Mouse (Mus musculus) liver, postnatal 0 days (tissue): Measurements from ENCODE around the gene Zfp809. TPM values are rescaled to one million over a fixed set of nuclear protein-coding genes. Genes with fewer than 3 reads are reported as not detected.

Source experiments
- ATAC-seq: fragments of 200-750 bp; cut with Nextera tagmentation; 2 replicates; pipeline ENCODE4 v1.8.0; 2017; ENCODE audit warnings: mild to moderate bottlenecking, moderate library complexity
- DNase-seq: peaks from one replicate; pipeline ENCODE4 v3.0.0-alpha.2; 2016
- H3K27ac ChIP-seq: fragments of 300-500 bp; sonication (generic); 2 replicates; pipeline ENCODE4 v1.5.1; 2014; ENCODE audit warnings: antibody characterized with exemption, moderate library complexity, mild to moderate bottlenecking, low read depth
- H3K27me3 ChIP-seq: fragments of 300-500 bp; sonication (generic); 2 replicates; pipeline ENCODE4 v1.6.1; 2014; ENCODE audit warnings: low read length, control low read depth, mixed read lengths; ENCODE audit not compliant: insufficient read depth
- H3K36me3 ChIP-seq: fragments of 300-500 bp; sonication (generic); replicated peaks from 2 replicates; pipeline ENCODE4 v1.6.1; 2014; ENCODE audit warnings: mild to moderate bottlenecking, control low read depth, low read length, moderate library complexity, mixed read lengths; ENCODE audit not compliant: insufficient read depth
- H3K4me1 ChIP-seq: fragments of 300-500 bp; sonication (generic); 2 replicates; pipeline ENCODE4 v1.6.1; 2014; ENCODE audit warnings: antibody characterized with exemption, mild to moderate bottlenecking, control low read depth; ENCODE audit not compliant: insufficient read depth
- H3K4me2 ChIP-seq: fragments of 300-500 bp; sonication (generic); 2 replicates; pipeline ENCODE4 v1.6.1; 2014; ENCODE audit warnings: low read depth, mild to moderate bottlenecking, low read length, moderate library complexity, mixed read lengths
- H3K4me3 ChIP-seq: fragments of 300-500 bp; sonication (generic); 2 replicates; pipeline ENCODE4 v1.5.1; 2014; ENCODE audit warnings: low read depth, low read length
- H3K9ac ChIP-seq: fragments of 300-500 bp; sonication (generic); replicated peaks from 2 replicates; pipeline ENCODE4 v1.6.1; 2014; ENCODE audit warnings: mild to moderate bottlenecking, moderate library complexity
- H3K9me3 ChIP-seq: fragments of 300-500 bp; sonication (generic); 2 replicates; pipeline ENCODE4 v1.6.1; 2016; ENCODE audit warnings: mild to moderate bottlenecking, control low read depth, low read length, mixed read lengths
- CTCF ChIP-seq: sonication (generic); IDR thresholded peaks from 2 replicates; pipeline ENCODE4 v1.5.1; 2016; ENCODE audit warnings: antibody characterized with exemption, low read depth
- EP300 ChIP-seq: IDR thresholded peaks from 2 replicates; pipeline ENCODE4 v1.6.1; 2016; ENCODE audit warnings: antibody characterized with exemption, low read depth, mild to moderate bottlenecking
- WGBS: fragments of 180-500 bp; shearing (Covaris S2); extraction: QIAGEN DNeasy Blood & Tissue Kit; methylation state at CpG from one replicate; pipeline ENCODE4 v1.1.7; 2014; ENCODE audit not compliant: insufficient replicate concordance; 5-methylcytosine and 5-hydroxymethylcytosine counted together
- polyA plus RNA-seq: library from polyadenylated mRNA; unstranded; fragments of >200 nt; fragmentation: Nextera tagmentation; extraction: Ambion mirVana; gene quantifications from 2 replicates; pipeline ENCODE4 v1.2.1, GENCODE M21; 2015

The Zfp809 gene
- polyA plus RNA-seq, 1 experiment from 2014 or later = 4.4 TPM

DNA sequence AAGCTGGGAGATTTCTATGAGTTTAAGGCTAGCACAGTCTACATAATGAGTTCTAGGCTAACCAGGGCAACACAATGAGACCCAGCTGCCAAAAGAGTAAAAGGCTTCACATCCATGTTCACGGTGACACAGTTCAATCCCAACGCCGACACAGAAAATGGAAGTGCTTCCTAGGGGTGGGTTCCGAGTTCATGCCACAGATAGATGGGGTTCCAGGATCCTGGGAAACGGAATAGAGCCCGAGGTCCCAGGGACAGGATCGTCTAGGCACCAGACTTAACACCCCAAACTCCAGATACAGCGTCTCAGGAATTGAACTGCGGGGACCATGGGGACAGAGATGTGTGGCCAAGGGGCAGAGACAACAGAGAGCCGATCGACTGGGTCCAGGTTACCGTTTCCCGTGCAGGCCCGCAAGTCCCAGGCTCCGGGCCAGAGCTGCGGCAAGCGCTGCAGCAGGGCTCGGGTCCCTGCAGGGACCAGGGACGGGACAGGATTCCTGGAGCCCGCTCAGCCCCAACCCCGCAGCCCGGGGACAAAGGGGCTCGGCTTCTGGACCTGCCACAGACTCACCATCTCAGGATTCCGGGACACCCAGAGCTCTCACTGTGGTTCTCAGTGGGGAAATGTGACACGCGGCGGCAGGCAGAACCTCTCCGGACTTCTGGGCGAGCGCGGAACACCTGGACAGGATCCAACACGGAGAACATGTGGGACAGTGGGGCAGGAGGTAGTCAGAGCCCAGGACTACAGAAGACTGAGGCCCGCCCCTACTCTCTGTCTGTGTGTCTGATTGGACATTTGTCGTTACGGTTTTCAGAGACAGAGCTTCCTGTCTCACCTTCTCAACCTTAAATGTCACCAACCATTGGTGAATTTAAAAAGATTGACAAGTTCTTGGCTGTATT lies 33.9 kb downstream of the Zfp809 start, which contains the start of gene Zfp599:
Zfp599 (minus strand) TSS at position 712 of the 908 bp plus-strand sequence.
- Histone ChIP-seq H3K9ac (peak within 1 kb of the TSS; percentile 79), H3K9me3 (no peaks in the 10 kb centered on the region), H3K4me2 (peak within 1 kb of the TSS; percentile 92), H3K4me1 (0 out of 2 replicates have a peak, but pooled peaks cover 2% of the 10 kb centered on the region), H3K27ac (peak within 1 kb of the TSS; percentile 5; the same call in 1 of the 2 replicates), H3K4me3 (peak within 1 kb of the TSS; percentile 71), H3K27me3 (no peaks in the 10 kb centered on the region), H3K36me3 (no peaks in the 10 kb centered on the region)
- WGBS = under 1% methylated on average over 35 of the region's 35 CpGs
- DNase-seq (peak; percentile 78), ATAC-seq (peak; percentile 98)
- TF ChIP-seq CTCF (no peak), EP300 (no peak)

- Histone ChIP-seq H3K4me1 (0 out of 2 replicates have a peak, but pooled peaks cover 2% of the 10 kb centered on the region), H3K4me2 (peak overlapping the region; percentile 92), H3K4me3 (peak overlapping the region; percentile 71), H3K9me3 (no peaks in the 10 kb centered on the region), H3K36me3 (no peaks in the 10 kb centered on the region), H3K27me3 (no peaks in the 10 kb centered on the region), H3K9ac (no peak overlapping the region), H3K27ac (no peak overlapping the region)
- TF ChIP-seq EP300 = no peak
- no peak for TF ChIP-seq CTCF
- WGBS = 33% methylated on average over 3 of the region's 3 CpGs
- ATAC-seq (no peak), DNase-seq (no peak)
Measured at GRCm38 (mm10) chr9:22260092-22260422, 34.5 kb downstream of the Zfp809 start.

DNA sequence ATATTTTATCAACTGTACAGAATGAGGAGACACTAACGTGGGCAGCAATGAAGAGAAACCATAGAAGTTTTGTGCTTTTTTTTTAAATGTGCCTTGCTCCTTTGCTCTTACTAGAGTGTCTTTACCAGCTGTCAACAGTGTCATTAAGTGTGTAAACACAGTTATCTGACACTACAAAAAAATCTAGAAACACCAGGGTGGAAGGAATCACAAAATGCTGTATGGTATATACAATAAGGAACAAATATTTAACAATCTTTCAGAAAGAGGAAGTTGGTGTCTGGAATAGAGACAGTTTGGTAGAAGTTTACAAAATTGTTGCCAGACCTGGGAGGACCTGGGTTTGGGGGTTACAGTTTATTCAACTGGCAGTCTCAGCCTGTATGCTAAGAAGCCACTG lies 36.1 kb downstream of the Zfp809 start:
- no peak overlapping the region for H3K4me2 ChIP-seq
- H3K36me3 ChIP-seq = no peaks in the 10 kb centered on the region
- WGBS = 71% methylated on average over 1 of the region's 1 CpGs
- DNase-seq = no peak
- 0 out of 2 replicates have a peak, but pooled peaks cover 2% of the 10 kb centered on the region for H3K4me1 ChIP-seq
- no peak for ATAC-seq
- H3K9ac ChIP-seq = no peak overlapping the region
- TF ChIP-seq EP300 (no peak), CTCF (no peak)
- no peaks in the 10 kb centered on the region; the same call in 1 of the 2 replicates for H3K9me3 ChIP-seq
- no peak overlapping the region for H3K27ac ChIP-seq
- H3K27me3 ChIP-seq = no peaks in the 10 kb centered on the region
- no peak overlapping the region for H3K4me3 ChIP-seq

GRCm38 (mm10) chr9:22262611-22263010 lies 37.1 kb downstream of the Zfp809 start:
- Histone ChIP-seq H3K9me3 (no peaks in the 10 kb centered on the region; the same call in 1 of the 2 replicates), H3K27me3 (no peaks in the 10 kb centered on the region), H3K4me1 (0 out of 2 replicates have a peak, but pooled peaks cover 2% of the 10 kb centered on the region), H3K4me2 (no peak overlapping the region), H3K36me3 (no peaks in the 10 kb centered on the region), H3K4me3 (no peak overlapping the region), H3K9ac (no peak overlapping the region), H3K27ac (no peak overlapping the region)
- DNase-seq (no peak), ATAC-seq (no peak)
- 80% methylated on average over 10 of the region's 10 CpGs for WGBS
- TF ChIP-seq CTCF (no peak), EP300 (no peak)

DNA sequence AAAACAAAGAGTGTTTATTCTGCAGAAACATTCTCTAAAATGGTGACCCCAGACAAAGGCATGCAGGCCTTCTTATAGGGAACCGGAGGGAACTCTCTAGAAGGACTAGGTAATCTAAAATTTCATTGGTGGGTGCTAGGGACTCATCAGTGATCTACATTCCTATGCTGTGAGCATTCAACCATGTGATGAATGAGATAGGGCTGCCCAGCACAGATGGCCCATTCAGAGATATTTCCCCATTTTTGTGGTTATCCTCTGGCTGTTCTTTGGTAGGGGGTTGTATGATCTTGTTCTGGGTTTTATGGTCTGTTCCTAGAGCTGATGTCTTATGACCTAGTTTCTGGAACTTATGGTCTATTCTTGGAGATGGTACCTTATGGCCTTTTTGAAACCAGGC lies 43.4 kb downstream of the Zfp809 start:
- DNase-seq = no peak
- Histone ChIP-seq H3K4me3 (no peak overlapping the region), H3K4me1 (no peaks in the 10 kb centered on the region), H3K36me3 (no peaks in the 10 kb centered on the region), H3K9me3 (peaks cover 5% of the 10 kb centered on the region; the same call in 1 of the 2 replicates), H3K4me2 (no peak overlapping the region), H3K27ac (no peak overlapping the region), H3K9ac (no peak overlapping the region), H3K27me3 (no peaks in the 10 kb centered on the region)
- no peak for TF ChIP-seq EP300
- no peak for TF ChIP-seq CTCF
- ATAC-seq = no peak
- WGBS = 88% methylated on average over 1 of the region's 1 CpGs

- WGBS = 93% methylated on average over 4 of the region's 4 CpGs
- Histone ChIP-seq H3K4me3 (no peak overlapping the region), H3K9ac (no peak overlapping the region), H3K9me3 (peaks cover 58% of the 10 kb centered on the region), H3K36me3 (peaks cover 65% of the 10 kb centered on the region), H3K4me2 (no peak overlapping the region), H3K4me1 (no peaks in the 10 kb centered on the region), H3K27me3 (no peaks in the 10 kb centered on the region), H3K27ac (no peak overlapping the region)
- ATAC-seq (no peak), DNase-seq (no peak)
- TF ChIP-seq CTCF = no peak
- TF ChIP-seq EP300 = no peak
Measured at GRCm38 (mm10) chr9:22278733-22279132, 53.2 kb downstream of the Zfp809 start.

Other genes starting within 250 kb of the Zfp809 start
- gene Rgl3, start 236.3 kb upstream of the Zfp809 start, polyA plus RNA-seq = 0.14 and 0.32 TPM in 2 replicates
- not detected in 2 replicates for gene Ccdc151, start 223.1 kb upstream of the Zfp809 start, polyA plus RNA-seq
- 47.0 and 47.6 TPM in 2 replicates for gene Prkcsh, start 222.9 kb upstream of the Zfp809 start, polyA plus RNA-seq
- not detected in 2 replicates for gene Elavl3, start 173.7 kb upstream of the Zfp809 start, polyA plus RNA-seq
- not detected in 2 replicates for gene Gm49318, start 154.5 kb upstream of the Zfp809 start, polyA plus RNA-seq
- gene Zfp653, start 154.3 kb upstream of the Zfp809 start, polyA plus RNA-seq = 2.6 and 3.1 TPM in 2 replicates
- 18.1 and 18.2 TPM in 2 replicates for gene Ecsit, start 140.3 kb upstream of the Zfp809 start, polyA plus RNA-seq
- 0.33 and 0.68 TPM in 2 replicates for gene Cnn1, start 126.5 kb upstream of the Zfp809 start, polyA plus RNA-seq
- gene Elof1, start 108.5 kb upstream of the Zfp809 start, polyA plus RNA-seq = 72.7 and 75.6 TPM in 2 replicates
- 102 and 108 TPM in 2 replicates for gene Acp5, start 90.0 kb upstream of the Zfp809 start, polyA plus RNA-seq
- gene Pigyl, start 68.9 kb upstream of the Zfp809 start, polyA plus RNA-seq = 34.9 and 36.6 TPM in 2 replicates
- 0.04 TPM in 2 replicates for gene Zfp872, start 37.6 kb upstream of the Zfp809 start, polyA plus RNA-seq
- 0.69 and 0.99 TPM in 2 replicates for gene Zfp599, start 34.2 kb downstream of the Zfp809 start, polyA plus RNA-seq
- 4.8 and 4.9 TPM in 2 replicates for gene Zfp810, start 81.9 kb downstream of the Zfp809 start, polyA plus RNA-seq
- 6.9 and 7.2 TPM in 2 replicates for gene Anln, start 163.5 kb downstream of the Zfp809 start, polyA plus RNA-seq
- 1.2 and 1.6 TPM in 2 replicates for gene 9530077C05Rik, start 185.8 kb downstream of the Zfp809 start, polyA plus RNA-seq
- not detected in 2 replicates for gene Gm17545, start 228.6 kb downstream of the Zfp809 start, polyA plus RNA-seq
- gene Rp9, start 244.0 kb downstream of the Zfp809 start, polyA plus RNA-seq = 42.2 and 47.9 TPM in 2 replicates